In genomic region chrX:38311054-38311453, GRCm38 (mm10) we compare ENCODE assay signal across 31 mouse cellular contexts. TPM values are rescaled to one million over a fixed set of nuclear protein-coding genes. Genes with fewer than 3 reads are reported as not detected.
DNase-seq lines count a peak whose midpoint lies in the region; ATAC-seq and TF ChIP-seq lines count a peak whose summit lies in the region.
"Had no signal": no experiment of that assay in that cellular context is flagged by ENCODE, and none has a peak within 500 bp of the region (broad histone marks: within the 10 kb centered on the region; RNA-seq: fewer than 3 reads in every experiment).

No protein-coding gene starts in this region.

- no peak overlapping the region for H3K27ac ChIP-seq in lung, embryonic 14.5 days (ENCODE audit: low read depth)
- no peak overlapping the region for H3K27ac ChIP-seq in midbrain, embryonic 15.5 days
- H3K27ac ChIP-seq: forebrain, embryonic 10.5 days; forebrain, embryonic 13.5 days; heart, embryonic 15.5 days; hindbrain, embryonic 14.5 days; hindbrain, postnatal 0 days had no signal

- H3K9ac ChIP-seq in lung, embryonic 14.5 days = no peak overlapping the region
- H3K9ac ChIP-seq in midbrain, embryonic 15.5 days = no peak overlapping the region
- H3K9ac ChIP-seq: forebrain, embryonic 13.5 days; heart, embryonic 12.5 days; heart, embryonic 15.5 days; hindbrain, embryonic 14.5 days had no signal

- WGBS in lung, embryonic 14.5 days = 50% methylated on average over 2 of the region's 2 CpGs
- WGBS in midbrain, embryonic 15.5 days = 86% methylated on average over 2 of the region's 2 CpGs

- ATAC-seq in lung, embryonic 14.5 days (ENCODE audit: insufficient read depth) = no peak
- ATAC-seq in midbrain, embryonic 15.5 days (replicated peaks) = no peak
- ATAC-seq: forebrain, embryonic 13.5 days; forebrain, embryonic 16.5 days; hindbrain, postnatal 0 days; Patski had no signal

- H3K4me1 ChIP-seq in lung, embryonic 14.5 days (ENCODE audit: insufficient read depth) = no peaks in the 10 kb centered on the region
- peaks cover 7% of the 10 kb centered on the region; the same call in 1 of the 2 replicates for H3K4me1 ChIP-seq in midbrain, embryonic 15.5 days
- H3K4me1 ChIP-seq: heart, embryonic 12.5 days; heart, embryonic 15.5 days had no signal

- peak; percentile 47 to 70 for DNase-seq in lung, adult 18-20 months
- peak; percentile 19 for DNase-seq in lung, embryonic 14.5 days
- peak; percentile 13 for DNase-seq in lung, postnatal 10 days
- peak; percentile 69 for DNase-seq in lung, postnatal 36 days
- DNase-seq in left cerebral cortex, postnatal 14 days (ENCODE audit: low spot score in 2 of 2) = no peak
- DNase-seq in spleen, adult 12 weeks (ENCODE audit: low spot score) = no peak
- DNase-seq: adrenal gland, postnatal 25 days; B cell, adult 2 months; cerebellum, adult 11-12 months; cerebellum, adult 8-10 months; cerebellum, postnatal 14 days; gastrocnemius, postnatal 25 days; heart, adult 18-20 months; heart, postnatal 14 days; heart, postnatal 4 days had no signal

- H3K4me2 ChIP-seq in lung, embryonic 14.5 days = no peak overlapping the region
- no peak overlapping the region for H3K4me2 ChIP-seq in midbrain, embryonic 15.5 days
- H3K4me2 ChIP-seq: forebrain, embryonic 13.5 days; heart, embryonic 12.5 days; heart, embryonic 15.5 days; hindbrain, embryonic 14.5 days had no signal

- no peaks in the 10 kb centered on the region for H3K36me3 ChIP-seq in lung, embryonic 14.5 days (ENCODE audit: insufficient read depth)
- H3K36me3 ChIP-seq in midbrain, embryonic 15.5 days (replicated peaks) = no peaks in the 10 kb centered on the region
- H3K36me3 ChIP-seq: forebrain, embryonic 10.5 days; G1E; heart, embryonic 12.5 days; heart, embryonic 15.5 days had no signal

- H3K4me3 ChIP-seq in lung, embryonic 14.5 days (ENCODE audit: low read depth, low read length) = no peak overlapping the region
- no peak overlapping the region for H3K4me3 ChIP-seq in midbrain, embryonic 15.5 days
- H3K4me3 ChIP-seq: forebrain, embryonic 10.5 days; forebrain, embryonic 13.5 days; heart, embryonic 12.5 days; heart, embryonic 15.5 days had no signal

- intact Hi-C loops in left cerebral cortex, postnatal 14 days (cut with DNase I) = no loop called here

- H3K9me3 ChIP-seq in lung, embryonic 14.5 days (ENCODE audit: low read depth, low read length) = no peaks in the 10 kb centered on the region
- no peaks in the 10 kb centered on the region for H3K9me3 ChIP-seq in midbrain, embryonic 15.5 days
- H3K9me3 ChIP-seq: forebrain, embryonic 10.5 days; forebrain, embryonic 13.5 days; G1E; heart, embryonic 12.5 days; heart, embryonic 15.5 days had no signal

- TF ChIP-seq CTCF in lung, embryonic 14.5 days (IDR thresholded peaks at IDR 0.05; ENCODE audit: low read depth) = no peak

- no peaks in the 10 kb centered on the region for H3K27me3 ChIP-seq in lung, embryonic 14.5 days (ENCODE audit: insufficient read depth, low read length)
- H3K27me3 ChIP-seq in midbrain, embryonic 15.5 days (replicated peaks) = no peaks in the 10 kb centered on the region
- H3K27me3 ChIP-seq: CH12.LX; forebrain, embryonic 13.5 days; heart, embryonic 12.5 days; heart, embryonic 15.5 days had no signal

RNA-seq across cellular contexts. Expression of gene Atp1b4, which starts 4.9 kb away (rescaled TPM):
- polyA plus RNA-seq in lung, embryonic 14.5 days (2014; fragmentation: Nextera tagmentation; extraction: Ambion mirVana) = not detected in 2 replicates
- total RNA-seq in left cerebral cortex, postnatal 14 days (2021) = not detected
- polyA plus RNA-seq in midbrain, embryonic 15.5 days (2015; fragmentation: Nextera tagmentation; extraction: Ambion mirVana) = not detected in 2 replicates
- total RNA-seq: adrenal gland, adult 18-20 months; adrenal gland, postnatal 25 days; CH12.LX; heart, adult 18-20 months; heart, postnatal 14 days; hindbrain, postnatal 0 days had no signal
- polyA plus RNA-seq: embryonic facial prominence, embryonic 11.5 days; forebrain, embryonic 10.5 days; forebrain, embryonic 13.5 days; forebrain, embryonic 16.5 days; frontal cortex, adult 2 months; G1E; gonadal fat pad, adult 2 months; heart, embryonic 12.5 days; hindbrain, embryonic 11.5 days; hindbrain, embryonic 14.5 days; hindbrain, postnatal 0 days; Patski had no signal

RNA-seq across cellular contexts. Expression of gene Tmem255a, which starts 58.8 kb away (rescaled TPM):
- 23.3 and 26.0 TPM in 2 replicates for polyA plus RNA-seq in lung, embryonic 14.5 days (2014; fragmentation: Nextera tagmentation; extraction: Ambion mirVana)
- total RNA-seq in left cerebral cortex, postnatal 14 days (2021) = 10 to 100 TPM; 10.5 to 20.8 TPM
- 21.6 and 25.9 TPM in 2 replicates for polyA plus RNA-seq in midbrain, embryonic 15.5 days (2015; fragmentation: Nextera tagmentation; extraction: Ambion mirVana)
- polyA plus RNA-seq: G1E had no signal

Comparison
In these comparisons a context has a peak if more than half of its experiments do, and no peak if none do; other contexts are left out.
1. DNase-seq: peak in lung, adult 18-20 months (2 of 2), lung, embryonic 14.5 days (single experiment), lung, postnatal 10 days (single experiment) and lung, postnatal 36 days (single experiment); none in left cerebral cortex, postnatal 14 days (0 of 2) and spleen, adult 12 weeks (single experiment).